Mouse (Mus musculus) layer of hippocampus, adult 9-11 months (tissue): Measurements from ENCODE around the gene Runx3.
A peak's percentile ranks its signal among the peaks of the same experiment; 100 is the strongest.

ENCODE experiments used
- DNase-seq: peaks from one replicate; pipeline ENCODE4 v3.0.0; 2022

Runx3 gene

GRCm38 (mm10) chr4:135115426-135116170 is 4.9 kb upstream of the Runx3 start:
- no peak for DNase-seq

- no peak for DNase-seq
Observed at GRCm38 (mm10) chr4:135116391-135116790, 4.1 kb upstream of the Runx3 start.

GRCm38 (mm10) chr4:135117846-135118245 is 2.6 kb upstream of the Runx3 start:
- no peak for DNase-seq

- no peak for DNase-seq
Observed at GRCm38 (mm10) chr4:135118855-135119474, 1.5 kb upstream of the Runx3 start.

GRCm38 (mm10) chr4:135123721-135124120 is 3.3 kb downstream of the Runx3 start:
- DNase-seq, result no peak

- DNase-seq, result no peak
Observed at GRCm38 (mm10) chr4:135124732-135125131, 4.3 kb downstream of the Runx3 start.

GRCm38 (mm10) chr4:135125152-135125551 is 4.7 kb downstream of the Runx3 start:
- no peak for DNase-seq

GRCm38 (mm10) chr4:135126385-135126784 is 5.9 kb downstream of the Runx3 start:
- DNase-seq, result no peak

GRCm38 (mm10) chr4:135128841-135129520 is 8.5 kb downstream of the Runx3 start:
- peak; percentile 70 for DNase-seq

- no peak for DNase-seq
Observed at GRCm38 (mm10) chr4:135130156-135130555, 9.7 kb downstream of the Runx3 start.

- DNase-seq, result no peak
Observed at GRCm38 (mm10) chr4:135131145-135131544, 10.7 kb downstream of the Runx3 start.

- DNase-seq, result no peak
Observed at GRCm38 (mm10) chr4:135132797-135133196, 12.3 kb downstream of the Runx3 start.

GRCm38 (mm10) chr4:135133711-135134110 is 13.3 kb downstream of the Runx3 start:
- DNase-seq, result no peak

GRCm38 (mm10) chr4:135135331-135135730 is 14.9 kb downstream of the Runx3 start:
- DNase-seq, result no peak

- no peak for DNase-seq
Observed at GRCm38 (mm10) chr4:135136202-135136601, 15.8 kb downstream of the Runx3 start.

- DNase-seq, result no peak
Observed at GRCm38 (mm10) chr4:135136612-135137011, 16.2 kb downstream of the Runx3 start.

GRCm38 (mm10) chr4:135140647-135141515 is 20.4 kb downstream of the Runx3 start:
- no peak for DNase-seq

- DNase-seq, result no peak
Observed at GRCm38 (mm10) chr4:135141720-135142119, 21.3 kb downstream of the Runx3 start.

GRCm38 (mm10) chr4:135146734-135147133 is 26.3 kb downstream of the Runx3 start:
- DNase-seq, result no peak

- no peak for DNase-seq
Observed at GRCm38 (mm10) chr4:135148660-135149059, 28.2 kb downstream of the Runx3 start.

GRCm38 (mm10) chr4:135150031-135150801 is 29.8 kb downstream of the Runx3 start:
- peak; percentile 42 for DNase-seq
